Mouse (Mus musculus) ovary, adult 2 months (tissue): ENCODE results near the gene Csnk1g1. TPM values are rescaled to one million over a fixed set of nuclear protein-coding genes. Genes with fewer than 3 reads are reported as not detected.

Experiments
- polyA plus RNA-seq: library from polyadenylated mRNA; depleted of rRNA; stranded (reverse); fragments of >200 nt; gene quantifications from 2 replicates; pipeline ENCODE4 v1.2.3, GENCODE M21; 2012; rRNA removed

The Csnk1g1 gene
- polyA plus RNA-seq: 4.9 and 5.1 TPM in 2 replicates

GRCm38 (mm10) chr9:65908394-65909300 lies at the start of gene Csnk1g1, which contains the start of gene Trip4:
Gene Csnk1g1 (plus strand): TSS chr9:65908924.
Gene Trip4 (minus strand): TSS chr9:65908794.

GRCm38 (mm10) chr9:65890143-65890628 lies 18.5 kb upstream of the Csnk1g1 start, which contains the start of gene Pclaf:
Gene Pclaf (plus strand): TSS chr9:65890237.

DNA sequence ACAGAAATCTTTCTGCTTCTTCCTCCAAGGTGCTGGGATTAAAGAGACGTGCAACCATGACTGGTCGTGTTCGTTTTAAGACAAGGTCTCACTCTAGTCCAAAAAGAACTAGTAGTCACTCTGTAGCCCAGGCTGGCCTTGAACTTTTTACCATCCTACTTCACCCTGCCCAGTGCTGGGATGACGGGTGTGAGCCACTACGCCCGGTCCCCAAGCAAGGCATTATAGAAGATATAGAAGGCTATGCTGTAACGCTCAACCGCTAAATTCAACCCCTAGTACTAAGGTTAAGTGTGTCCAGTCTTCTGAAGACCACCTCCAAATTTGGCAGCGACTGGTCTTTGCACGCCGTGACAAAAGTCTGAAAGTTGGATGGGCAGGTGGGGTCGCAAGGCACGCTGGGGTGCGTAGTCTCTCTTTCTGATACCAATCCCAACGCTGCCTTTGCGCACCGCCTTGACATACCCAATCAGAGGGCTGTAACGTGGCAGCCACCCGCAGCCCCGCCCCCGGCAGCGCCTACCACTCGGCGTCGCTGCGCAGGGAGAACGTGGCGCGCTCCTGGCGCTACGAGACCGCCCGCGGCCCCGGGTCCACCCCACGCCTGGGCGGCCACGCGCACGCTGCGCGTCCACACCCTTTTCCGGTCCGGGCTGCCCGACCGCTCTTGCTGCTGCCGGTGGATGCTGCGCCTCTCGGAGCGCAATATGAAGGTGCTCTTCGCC lies 151.0 kb downstream of the Csnk1g1 start, which contains the start of gene Ppib:
Gene Ppib (plus strand): TSS at position 640 of the 725 bp plus-strand sequence.

GRCm38 (mm10) chr9:66069583-66069982 lies 160.9 kb downstream of the Csnk1g1 start, which contains the start of gene Snx22:
Gene Snx22 (minus strand): TSS chr9:66069719.

Other genes starting within 250 kb of the Csnk1g1 start
- 163 and 183 TPM in 2 replicates for gene Oaz2, start 240.9 kb upstream of the Csnk1g1 start, polyA plus RNA-seq
- 7.0 and 8.9 TPM in 2 replicates for gene Zfp609, start 81.4 kb upstream of the Csnk1g1 start, polyA plus RNA-seq
- 0.62 and 2.9 TPM in 2 replicates for gene Pclaf, start 18.7 kb upstream of the Csnk1g1 start, polyA plus RNA-seq
- gene Trip4, start 130 bp upstream of the Csnk1g1 start, polyA plus RNA-seq: 6.7 and 8.8 TPM in 2 replicates
- gene Ppib, start 151.3 kb downstream of the Csnk1g1 start, polyA plus RNA-seq: 235 and 276 TPM in 2 replicates
- 1.5 and 2.3 TPM in 2 replicates for gene Snx22, start 160.8 kb downstream of the Csnk1g1 start, polyA plus RNA-seq
- gene Snx1, start 217.7 kb downstream of the Csnk1g1 start, polyA plus RNA-seq: 38.3 and 43.3 TPM in 2 replicates
- gene Ciao2a, start 217.7 kb downstream of the Csnk1g1 start, polyA plus RNA-seq: 5.2 and 6.6 TPM in 2 replicates
- 2.1 and 2.8 TPM in 2 replicates for gene Dapk2, start 249.3 kb downstream of the Csnk1g1 start, polyA plus RNA-seq